Mouse (Mus musculus): Measurements from ENCODE around the gene Grm1. TPM values are rescaled to one million over a fixed set of nuclear protein-coding genes. Genes with fewer than 3 reads are reported as not detected.

Grm1 gene
- under 1 TPM in 1 of 2 experiments, not detected in 1; 0.14 TPM for total RNA-seq (2021)
- long read RNA-seq, experiment 1: 0 reads
- long read RNA-seq, experiment 2: 0 reads

- no peak for DNase-seq
Measured at GRCm38 (mm10) chr10:11081611-11082398, at the start of gene Grm1. Gene Grm1, minus strand, starts transcription at chr10:11082356.

GRCm38 (mm10) chr10:11121781-11122180, 39.6 kb upstream of the Grm1 start:
- DNase-seq: no peak

DNA sequence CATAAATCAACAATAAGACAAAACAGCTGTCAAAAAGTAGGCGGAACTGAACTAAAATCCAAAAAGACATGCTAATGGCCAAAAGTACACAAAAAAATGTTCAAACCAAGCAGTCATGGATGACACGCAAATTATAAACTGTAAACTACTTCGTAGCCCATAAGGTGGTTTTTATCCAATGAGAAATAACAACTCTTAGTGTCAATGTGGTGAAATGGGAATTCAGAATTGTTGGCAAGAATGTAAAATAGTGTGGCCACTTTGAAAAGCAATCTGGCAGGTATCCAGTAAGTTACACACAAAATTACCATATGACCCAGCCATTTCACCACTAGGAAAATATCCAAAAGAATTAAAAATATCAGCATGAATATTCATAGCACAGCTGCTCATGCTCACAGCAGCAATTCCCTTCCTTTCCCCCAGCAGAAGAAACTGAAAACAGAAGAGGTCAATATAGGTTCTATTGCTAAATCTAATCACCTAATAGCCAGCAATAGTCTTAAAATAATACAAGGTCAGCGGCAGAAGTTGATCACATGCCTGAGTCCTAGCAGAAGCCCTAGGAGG, 16.4 kb upstream of the Grm1 start:
- no peak for DNase-seq

DNA sequence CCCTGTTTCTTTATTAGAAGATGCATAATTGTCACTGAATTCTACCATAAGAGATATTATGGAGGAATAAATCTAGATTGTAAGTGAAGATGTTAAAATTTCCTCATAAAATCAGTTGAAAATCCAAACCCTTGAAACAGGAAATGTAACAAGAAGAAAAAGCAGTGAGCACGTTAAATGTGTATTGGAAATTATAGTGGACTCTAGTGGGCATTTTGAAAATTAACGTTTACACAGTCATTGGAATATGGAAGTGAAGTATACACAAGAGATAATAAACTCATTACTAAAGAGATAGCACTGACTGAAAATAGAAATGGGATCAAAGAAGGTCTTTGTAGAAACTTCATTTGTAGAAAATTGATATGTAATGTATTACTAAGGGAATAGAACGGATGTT, 4.2 kb upstream of the Grm1 start:
- DNase-seq: no peak

DNA sequence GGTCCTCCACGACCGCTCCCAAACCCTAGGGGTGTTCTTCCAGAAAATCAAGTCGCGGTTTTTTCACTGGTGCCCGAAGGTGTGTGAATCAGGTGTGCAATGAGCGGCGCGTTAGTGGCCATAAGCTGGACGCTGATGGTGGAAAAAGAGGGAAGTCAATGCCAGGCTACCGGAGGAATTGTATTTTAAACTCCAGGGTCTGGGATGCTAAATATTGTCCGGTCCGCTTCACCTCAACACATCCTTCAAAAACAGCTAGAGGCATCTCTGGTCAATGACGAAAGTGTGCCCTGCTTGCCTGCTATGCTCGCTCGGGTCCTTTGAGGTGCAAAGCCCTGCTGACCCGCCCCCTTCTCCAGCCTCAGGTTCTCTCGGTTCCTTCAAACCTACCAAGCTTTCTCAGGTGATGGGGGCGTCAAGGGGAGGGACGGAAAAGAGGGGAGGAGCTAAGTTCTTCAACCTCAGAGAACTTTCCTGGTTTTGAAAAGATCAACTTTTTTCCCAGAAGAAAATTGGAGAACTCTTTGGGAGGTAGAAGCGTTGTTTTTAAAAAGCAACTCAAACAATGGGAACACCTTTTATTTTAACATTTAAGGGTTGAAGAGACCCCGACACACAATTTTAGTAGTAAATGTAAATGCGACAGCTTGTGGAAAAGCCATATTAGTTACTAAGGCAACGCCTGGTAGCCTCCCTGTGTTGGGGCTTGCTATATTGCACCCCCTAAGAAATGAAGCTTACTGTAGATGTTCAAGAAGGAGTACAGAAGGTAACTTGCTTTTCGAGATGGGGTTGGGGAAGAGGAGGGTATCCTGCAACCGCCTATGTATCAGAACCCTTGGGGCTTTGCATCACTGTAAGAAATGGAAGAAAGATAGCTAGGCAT, 1.2 kb downstream of the Grm1 start:
- DNase-seq: no peak

GRCm38 (mm10) chr10:11080013-11080724, 2.0 kb downstream of the Grm1 start:
- DNase-seq: no peak

GRCm38 (mm10) chr10:11079506-11079905, 2.6 kb downstream of the Grm1 start:
- no peak for DNase-seq

DNA sequence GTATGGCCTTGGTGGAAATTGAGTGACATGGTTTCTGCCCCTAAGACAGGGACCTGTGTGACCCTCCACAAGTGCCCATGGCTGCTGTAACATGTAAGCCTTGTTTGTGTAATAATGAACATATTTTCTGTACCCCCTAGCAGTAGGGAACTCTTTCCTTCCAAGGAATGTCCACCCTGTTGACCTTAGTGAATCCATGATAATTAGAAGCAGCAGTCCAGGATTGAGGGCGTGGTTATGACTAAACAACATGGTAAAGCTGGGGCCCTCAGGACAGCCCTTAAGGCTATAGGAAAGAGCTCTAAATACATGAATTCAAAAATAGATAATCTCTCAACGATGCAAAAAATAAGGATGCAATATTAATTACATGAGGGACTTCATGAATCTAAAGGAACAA, 17.0 kb downstream of the Grm1 start:
- DNase-seq: no peak

GRCm38 (mm10) chr10:11061318-11062071, 20.7 kb downstream of the Grm1 start:
- DNase-seq: peak; percentile 27

DNA sequence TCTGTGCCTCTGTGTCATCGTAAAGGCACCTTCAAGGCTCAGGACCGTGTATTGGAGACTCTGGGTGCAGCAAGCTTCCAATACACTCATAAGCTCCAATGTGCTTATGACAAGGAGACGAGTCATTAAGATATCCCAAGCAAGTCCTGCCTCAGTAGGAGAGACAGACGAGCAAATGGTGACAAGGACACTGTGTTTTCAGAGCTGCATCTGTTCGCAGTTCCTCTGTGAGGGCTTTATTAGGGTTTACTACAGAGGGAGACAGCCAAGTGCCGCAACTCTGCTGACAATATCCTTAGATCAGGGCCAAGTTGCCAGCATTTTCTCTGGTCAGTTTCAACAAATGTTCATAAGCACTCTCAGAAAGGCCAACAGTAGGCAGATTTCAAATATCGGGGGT, 32.8 kb downstream of the Grm1 start:
- no peak for DNase-seq

DNA sequence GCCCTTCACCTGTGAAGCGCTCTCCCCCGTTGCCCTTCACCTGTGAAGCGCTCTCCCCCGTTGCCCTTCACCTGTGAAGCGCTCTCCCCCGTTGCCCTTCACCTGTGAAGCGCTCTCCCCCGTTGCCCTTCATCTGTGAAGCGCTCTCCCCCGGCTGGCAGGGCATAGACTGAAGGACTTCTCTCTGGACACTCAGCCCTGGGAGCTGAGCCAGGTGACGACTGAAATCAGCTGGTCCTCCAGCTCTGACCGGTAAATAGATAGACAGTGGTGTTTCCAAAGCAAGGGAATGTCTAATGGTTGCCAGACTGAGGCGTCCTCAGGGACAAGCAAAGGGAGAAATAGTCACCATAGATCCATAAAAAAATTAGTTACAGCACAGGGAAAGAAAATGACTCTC, 36.7 kb downstream of the Grm1 start:
- DNase-seq: peak; percentile 8

- DNase-seq: no peak
Measured at GRCm38 (mm10) chr10:11044455-11045106, 37.6 kb downstream of the Grm1 start.

- no peak for DNase-seq
Measured at GRCm38 (mm10) chr10:11039323-11039722, 42.8 kb downstream of the Grm1 start.

- DNase-seq: no peak
Measured at GRCm38 (mm10) chr10:11032221-11032620, 49.9 kb downstream of the Grm1 start.

DNA sequence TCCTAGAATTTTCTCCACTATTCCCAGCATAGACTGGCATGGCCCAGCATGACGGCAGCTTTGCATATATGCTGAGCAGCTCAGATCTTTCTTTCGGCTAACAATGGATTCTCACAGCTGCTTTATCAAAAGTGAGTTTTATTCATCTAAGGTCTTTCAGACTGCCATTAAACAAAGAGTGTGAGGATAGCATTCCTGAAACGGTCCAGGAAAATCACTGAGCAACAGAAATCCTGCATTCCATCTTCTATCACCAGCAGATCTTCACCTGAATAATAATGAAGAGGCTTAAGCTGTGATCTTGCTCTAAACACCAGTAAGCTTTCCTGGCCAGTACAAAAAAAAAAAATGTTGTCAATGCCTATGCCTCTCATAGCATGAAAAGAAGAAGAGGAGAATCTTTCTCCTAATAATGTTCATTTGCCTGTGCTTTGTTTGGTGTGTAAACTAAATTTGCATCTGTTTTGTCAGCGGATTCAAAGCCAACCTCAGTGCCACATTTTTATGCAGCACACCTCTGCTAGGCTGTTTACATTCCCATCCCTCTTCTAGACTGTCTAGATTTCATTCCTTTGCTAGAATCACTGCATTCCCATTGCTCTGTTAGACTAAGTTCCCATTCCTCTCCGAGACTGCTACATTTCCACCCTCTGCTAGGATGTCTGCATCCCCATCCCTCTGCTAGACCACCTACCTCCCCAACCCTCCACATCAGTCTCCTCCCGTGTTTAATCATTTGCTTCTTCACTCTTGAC, 56.2 kb downstream of the Grm1 start:
- no peak for DNase-seq

- no peak for DNase-seq
Measured at GRCm38 (mm10) chr10:11018970-11019531, 63.1 kb downstream of the Grm1 start.

GRCm38 (mm10) chr10:11013653-11014052, 68.5 kb downstream of the Grm1 start:
- no peak for DNase-seq

DNA sequence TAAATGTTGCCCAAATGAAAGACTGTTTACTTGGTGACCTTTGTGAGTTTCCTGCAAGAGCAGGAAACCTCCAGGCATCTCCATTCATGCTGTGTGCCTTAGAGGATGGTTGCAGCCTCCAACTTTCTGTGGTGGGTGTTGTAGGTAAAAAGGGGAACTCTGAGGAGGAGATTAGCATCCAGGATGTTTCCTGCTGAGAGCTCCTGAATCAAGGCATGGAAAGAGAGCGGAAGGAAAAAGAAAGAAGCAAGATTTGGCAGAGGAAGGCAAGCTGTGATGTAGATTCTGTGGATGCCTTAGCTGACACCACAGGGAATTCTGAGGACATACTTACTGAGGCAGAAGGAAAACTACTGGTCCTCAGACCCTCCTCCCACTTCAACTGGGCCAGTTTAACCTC, 85.4 kb downstream of the Grm1 start:
- no peak for DNase-seq

DNA sequence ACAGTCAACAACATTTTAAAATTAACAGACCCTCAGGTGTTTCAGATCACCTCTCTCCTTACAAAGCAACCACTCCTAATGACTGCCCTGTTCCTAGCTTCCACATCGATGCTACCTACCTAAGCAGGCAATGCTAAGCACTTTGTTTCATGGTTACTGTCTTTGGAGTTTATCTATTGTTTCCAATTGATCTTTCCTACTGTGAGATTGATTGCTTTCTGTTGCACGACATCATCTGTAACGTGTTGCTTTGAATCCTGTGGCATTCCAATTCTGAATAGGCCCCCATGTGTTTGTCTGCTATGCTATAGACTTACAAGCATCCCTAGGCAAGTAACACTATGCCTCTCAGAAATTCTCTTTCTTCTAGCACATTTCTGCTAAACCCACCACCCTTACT, 90.4 kb downstream of the Grm1 start:
- no peak for DNase-seq

DNA sequence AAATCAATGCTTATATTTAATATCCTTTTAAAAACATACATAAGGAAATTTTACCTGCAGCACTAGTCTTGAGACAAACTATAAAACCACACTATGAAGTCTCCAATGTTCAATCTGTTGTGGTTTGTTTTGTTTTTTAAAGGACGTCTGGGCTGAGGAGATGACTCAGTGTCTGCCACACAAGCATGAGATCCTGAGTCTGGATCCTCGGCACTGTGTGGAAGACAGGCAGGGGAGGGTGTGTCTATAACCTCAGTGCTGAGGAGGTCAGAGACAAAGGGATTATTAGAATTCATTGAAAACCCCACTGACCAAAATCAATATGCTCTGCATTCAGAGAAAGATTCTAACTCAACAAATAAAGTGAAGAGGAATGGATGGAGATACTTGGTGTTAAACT, 110.8 kb downstream of the Grm1 start:
- no peak for DNase-seq
